Mouse (Mus musculus): ENCODE data around the gene Kcnma1.

DNA sequence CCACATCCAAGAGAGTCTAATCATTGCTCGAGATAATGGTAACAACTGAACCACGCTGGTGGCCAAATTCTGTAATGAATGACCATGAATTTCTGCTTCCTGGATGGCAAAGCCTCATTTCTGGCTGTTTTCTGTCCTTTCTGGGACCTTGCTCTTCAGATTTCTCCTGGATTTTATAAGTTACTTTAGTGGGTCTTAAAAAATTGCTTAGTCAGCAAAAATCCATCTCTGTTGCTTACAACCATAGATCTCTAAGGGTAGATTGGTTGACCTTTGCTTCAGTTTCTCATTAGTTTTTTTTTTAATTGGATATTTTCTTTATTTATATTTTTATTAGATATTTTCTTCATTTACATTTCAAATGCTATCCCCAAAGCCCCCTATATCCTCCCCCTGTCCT lies 496.9 kb downstream of the Kcnma1 start:
- TF ChIP-seq CTCF (conservative IDR thresholded peaks at IDR 0.05; ENCODE audit: insufficient read depth, insufficient read length, low read depth, low read length): no peak
- TF ChIP-seq POLR2A (IDR thresholded peaks at IDR 0.05; ENCODE audit: low read depth, low read length): no peak
